Mouse (Mus musculus) lung, embryonic 15.5 days (tissue): Measurements from ENCODE around the gene Hemk1. TPM values are rescaled to one million over a fixed set of nuclear protein-coding genes. Genes with fewer than 3 reads are reported as not detected.

Source experiments
- ATAC-seq: fragments of 200-750 bp; cut with Nextera tagmentation; 2 replicates; pipeline ENCODE4 v1.8.0; 2017; ENCODE audit warnings: moderate number of reproducible peaks, borderline replicate concordance; ENCODE audit not compliant: low FRiP score, low TSS enrichment; ENCODE audit errors: extremely low read depth
- H3K27ac ChIP-seq: fragments of 300-500 bp; sonication (generic); 2 replicates; pipeline ENCODE4 v1.5.1; 2015; ENCODE audit warnings: moderate library complexity, mild to moderate bottlenecking, inconsistent platforms
- H3K27me3 ChIP-seq: fragments of 300-500 bp; sonication (generic); 2 replicates; pipeline ENCODE4 v1.6.1; 2015; ENCODE audit warnings: inconsistent platforms
- H3K36me3 ChIP-seq: fragments of 300-500 bp; sonication (generic); 2 replicates; pipeline ENCODE4 v1.6.1; 2015; ENCODE audit warnings: inconsistent platforms
- H3K4me1 ChIP-seq: fragments of 300-500 bp; sonication (generic); 2 replicates; pipeline ENCODE4 v1.6.1; 2015; ENCODE audit warnings: inconsistent platforms
- H3K4me2 ChIP-seq: fragments of 300-500 bp; sonication (generic); 2 replicates; pipeline ENCODE4 v1.6.1; 2015; ENCODE audit warnings: inconsistent platforms, mild to moderate bottlenecking, moderate library complexity
- H3K4me3 ChIP-seq: fragments of 300-500 bp; sonication (generic); 2 replicates; pipeline ENCODE4 v1.5.1; 2015; ENCODE audit warnings: mild to moderate bottlenecking, inconsistent platforms
- H3K9ac ChIP-seq: fragments of 300-500 bp; sonication (generic); 2 replicates; pipeline ENCODE4 v1.6.1; 2015; ENCODE audit warnings: inconsistent platforms
- H3K9me3 ChIP-seq: fragments of 300-500 bp; sonication (generic); 2 replicates; pipeline ENCODE4 v1.6.1; 2016; ENCODE audit warnings: inconsistent platforms
- WGBS: fragments of 180-500 bp; shearing (Covaris S2); methylation state at CpG from one replicate; pipeline ENCODE4 v1.1.7; 2015; 5-methylcytosine and 5-hydroxymethylcytosine counted together
- polyA plus RNA-seq: library from polyadenylated mRNA; unstranded; fragments of >200 nt; fragmentation: Nextera tagmentation; extraction: Ambion mirVana; gene quantifications from 2 replicates; pipeline ENCODE4 v1.2.1, GENCODE M21; 2015

Hemk1 gene
- polyA plus RNA-seq, 1 experiment from 2014 or later: 11.4 TPM

- peak overlapping the region; percentile 74 for H3K4me3 ChIP-seq
- no peak overlapping the region for H3K9ac ChIP-seq
Measured at GRCm38 (mm10) chr9:107298059-107298780, 39.9 kb downstream of the Hemk1 start.

GRCm38 (mm10) chr9:107297658-107298057, 40.5 kb downstream of the Hemk1 start:
- H3K4me3 ChIP-seq: peak overlapping the region; percentile 74
- no peak for ATAC-seq
- peak overlapping the region; percentile 85 for H3K27ac ChIP-seq
- H3K9me3 ChIP-seq: no peaks in the 10 kb centered on the region
- H3K4me2 ChIP-seq: peak overlapping the region; percentile 92
- peaks cover 42% of the 10 kb centered on the region for H3K4me1 ChIP-seq
- 64% methylated on average over 4 of the region's 4 CpGs for WGBS
- H3K9ac ChIP-seq: no peak overlapping the region
- peaks cover 16% of the 10 kb centered on the region; the same call in 1 of the 2 replicates for H3K36me3 ChIP-seq
- 0 out of 2 replicates have a peak, but pooled peaks cover 4% of the 10 kb centered on the region for H3K27me3 ChIP-seq

More at GRCm38 (mm10) chr9:107298059-107298780, 39.9 kb downstream of the Hemk1 start:
- peak overlapping the region; percentile 92 for H3K4me2 ChIP-seq
- peak overlapping the region; percentile 85 for H3K27ac ChIP-seq
- H3K36me3 ChIP-seq: peaks cover 16% of the 10 kb centered on the region; the same call in 1 of the 2 replicates
- H3K9me3 ChIP-seq: no peaks in the 10 kb centered on the region
- H3K27me3 ChIP-seq: 0 out of 2 replicates have a peak, but pooled peaks cover 4% of the 10 kb centered on the region
- H3K4me1 ChIP-seq: peaks cover 45% of the 10 kb centered on the region
- no peak for ATAC-seq
- WGBS: 61% methylated on average over 8 of the region's 8 CpGs

GRCm38 (mm10) chr9:107297059-107297458, 41.1 kb downstream of the Hemk1 start:
- 4% methylated on average over 16 of the region's 16 CpGs for WGBS
- H3K36me3 ChIP-seq: peaks cover 16% of the 10 kb centered on the region; the same call in 1 of the 2 replicates
- H3K9ac ChIP-seq: peak overlapping the region; percentile 80
- peak overlapping the region; percentile 92 for H3K4me2 ChIP-seq
- 0 out of 2 replicates have a peak, but pooled peaks cover 4% of the 10 kb centered on the region for H3K27me3 ChIP-seq
- H3K27ac ChIP-seq: peak overlapping the region; percentile 85
- ATAC-seq: peak; percentile 2; the same call in 1 of the 2 replicates
- H3K9me3 ChIP-seq: no peaks in the 10 kb centered on the region
- peaks cover 38% of the 10 kb centered on the region for H3K4me1 ChIP-seq
- H3K4me3 ChIP-seq: peak overlapping the region; percentile 74

GRCm38 (mm10) chr9:107296501-107296965, 41.6 kb downstream of the Hemk1 start:
- no peaks in the 10 kb centered on the region for H3K9me3 ChIP-seq
- ATAC-seq: peak; percentile 96
- peak overlapping the region; percentile 92 for H3K4me2 ChIP-seq
- H3K27me3 ChIP-seq: 0 out of 2 replicates have a peak, but pooled peaks cover 4% of the 10 kb centered on the region
- H3K4me3 ChIP-seq: peak overlapping the region; percentile 74
- H3K36me3 ChIP-seq: peaks cover 15% of the 10 kb centered on the region; the same call in 1 of the 2 replicates
- peaks cover 35% of the 10 kb centered on the region for H3K4me1 ChIP-seq
- peak overlapping the region; percentile 85 for H3K27ac ChIP-seq
- peak overlapping the region; percentile 80 for H3K9ac ChIP-seq
- WGBS: under 1% methylated on average over 31 of the region's 31 CpGs

GRCm38 (mm10) chr9:107296041-107296440, 42.1 kb downstream of the Hemk1 start:
- peak; percentile 44; the same call in 1 of the 2 replicates for ATAC-seq
- peak overlapping the region; percentile 92 for H3K4me2 ChIP-seq
- H3K36me3 ChIP-seq: peaks cover 10% of the 10 kb centered on the region; the same call in 1 of the 2 replicates
- H3K4me1 ChIP-seq: peaks cover 35% of the 10 kb centered on the region
- peak overlapping the region; percentile 74 for H3K4me3 ChIP-seq
- no peaks in the 10 kb centered on the region for H3K9me3 ChIP-seq
- 0% methylated on average over 14 of the region's 14 CpGs for WGBS
- peak overlapping the region; percentile 85 for H3K27ac ChIP-seq
- peak overlapping the region; percentile 80; the same call in 1 of the 2 replicates for H3K9ac ChIP-seq
- 0 out of 2 replicates have a peak, but pooled peaks cover 4% of the 10 kb centered on the region for H3K27me3 ChIP-seq

- ATAC-seq: no peak
- Histone ChIP-seq H3K27ac (peak within 1 kb of the TSS; percentile 85), H3K4me1 (peaks cover 35% of the 10 kb centered on the region), H3K27me3 (0 out of 2 replicates have a peak, but pooled peaks cover 4% of the 10 kb centered on the region), H3K4me3 (peak within 1 kb of the TSS; percentile 74), H3K4me2 (peak within 1 kb of the TSS; percentile 92), H3K9me3 (no peaks in the 10 kb centered on the region), H3K36me3 (peaks cover 8% of the 10 kb centered on the region; the same call in 1 of the 2 replicates), H3K9ac (peak within 1 kb of the TSS; percentile 80)
Measured at GRCm38 (mm10) chr9:107296016-107296040, 42.3 kb downstream of the Hemk1 start, which contains the start of gene Cish. Gene Cish, plus strand, starts transcription at chr9:107296026.

GRCm38 (mm10) chr9:107295616-107296015, 42.5 kb downstream of the Hemk1 start:
- peaks cover 6% of the 10 kb centered on the region; the same call in 1 of the 2 replicates for H3K36me3 ChIP-seq
- peaks cover 37% of the 10 kb centered on the region for H3K4me1 ChIP-seq
- no peaks in the 10 kb centered on the region for H3K9me3 ChIP-seq
- H3K27ac ChIP-seq: peak overlapping the region; percentile 85
- peak overlapping the region; percentile 74; the same call in 1 of the 2 replicates for H3K4me3 ChIP-seq
- H3K27me3 ChIP-seq: 0 out of 2 replicates have a peak, but pooled peaks cover 4% of the 10 kb centered on the region
- 16% methylated on average over 4 of the region's 4 CpGs for WGBS
- no peak for ATAC-seq
- peak overlapping the region; percentile 92 for H3K4me2 ChIP-seq
- peak overlapping the region; percentile 80; the same call in 1 of the 2 replicates for H3K9ac ChIP-seq

- H3K9ac ChIP-seq: no peak overlapping the region
- no peak for ATAC-seq
- no peak overlapping the region for H3K27ac ChIP-seq
- peaks cover 46% of the 10 kb centered on the region for H3K4me1 ChIP-seq
- H3K4me3 ChIP-seq: no peak overlapping the region
- WGBS: 5% methylated on average over 6 of the region's 6 CpGs
- no peaks in the 10 kb centered on the region for H3K36me3 ChIP-seq
- no peaks in the 10 kb centered on the region for H3K9me3 ChIP-seq
- H3K4me2 ChIP-seq: no peak overlapping the region
- 0 out of 2 replicates have a peak, but pooled peaks cover 4% of the 10 kb centered on the region for H3K27me3 ChIP-seq
Measured at GRCm38 (mm10) chr9:107294249-107294648, 43.9 kb downstream of the Hemk1 start.

GRCm38 (mm10) chr9:107290897-107291296, 47.3 kb downstream of the Hemk1 start:
- Histone ChIP-seq H3K27ac (no peak overlapping the region), H3K9ac (no peak overlapping the region), H3K4me2 (no peak overlapping the region), H3K9me3 (no peaks in the 10 kb centered on the region), H3K4me1 (peaks cover 36% of the 10 kb centered on the region), H3K4me3 (no peak overlapping the region), H3K36me3 (no peaks in the 10 kb centered on the region), H3K27me3 (0 out of 2 replicates have a peak, but pooled peaks cover 4% of the 10 kb centered on the region)
- ATAC-seq: 0 out of 2 replicates have a peak, but pooled peaks have one; percentile 29
- WGBS: 24% methylated on average over 10 of the region's 10 CpGs

- WGBS: 2% methylated on average over 49 of the region's 49 CpGs
- Histone ChIP-seq H3K27me3 (0 out of 2 replicates have a peak, but pooled peaks cover 4% of the 10 kb centered on the region), H3K27ac (peak within 1 kb of the TSS; percentile 76), H3K4me2 (peak within 1 kb of the TSS; percentile 91), H3K9me3 (no peaks in the 10 kb centered on the region), H3K4me1 (peaks cover 30% of the 10 kb centered on the region), H3K9ac (peak within 1 kb of the TSS; percentile 36), H3K4me3 (peak within 1 kb of the TSS; percentile 50), H3K36me3 (no peaks in the 10 kb centered on the region)
- peak; percentile 77 for ATAC-seq
Measured at GRCm38 (mm10) chr9:107289211-107290076, 48.7 kb downstream of the Hemk1 start, which contains the start of gene Mapkapk3. Gene Mapkapk3, minus strand, starts transcription at chr9:107289877.

- no peaks in the 10 kb centered on the region for H3K36me3 ChIP-seq
- 26% methylated on average over 8 of the region's 8 CpGs for WGBS
- H3K27ac ChIP-seq: peak overlapping the region; percentile 76
- peak overlapping the region; percentile 91 for H3K4me2 ChIP-seq
- peak overlapping the region; percentile 50 for H3K4me3 ChIP-seq
- peaks cover 29% of the 10 kb centered on the region for H3K4me1 ChIP-seq
- peak overlapping the region; percentile 36 for H3K9ac ChIP-seq
- ATAC-seq: no peak
- H3K9me3 ChIP-seq: no peaks in the 10 kb centered on the region
- H3K27me3 ChIP-seq: no peaks in the 10 kb centered on the region
Measured at GRCm38 (mm10) chr9:107288711-107289110, 49.4 kb downstream of the Hemk1 start.
